Mouse (Mus musculus): Measurements from ENCODE around the gene Tmem159. TPM values are rescaled to one million over a fixed set of nuclear protein-coding genes. Genes with fewer than 3 reads are reported as not detected.

Gene Tmem159
- total and polyA plus RNA-seq, 3 experiments = not detected

DNA sequence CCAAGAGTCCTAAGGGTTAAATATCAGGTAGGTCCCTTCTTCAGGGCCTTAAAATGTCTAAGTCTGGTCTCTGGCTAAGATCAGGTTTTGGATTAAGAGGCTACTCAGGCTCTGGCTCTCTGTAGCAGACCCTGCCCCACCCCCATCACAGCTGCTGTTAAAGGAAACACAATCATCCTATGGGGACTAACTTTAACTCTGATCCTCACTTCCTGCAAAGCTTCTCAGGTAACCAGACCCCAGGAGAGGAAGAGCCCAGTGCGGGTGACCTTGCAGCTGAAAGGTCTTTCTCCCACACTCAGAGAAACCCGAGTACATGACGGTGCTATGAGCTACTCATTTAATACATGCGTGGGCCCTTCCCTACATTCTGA is 25.5 kb downstream of the Tmem159 start:
- H3K9me3 ChIP-seq (replicated peaks; ENCODE audit: low read length) = no peaks in the 10 kb centered on the region
- H3K27me3 ChIP-seq (replicated peaks) = no peaks in the 10 kb centered on the region
- dilution Hi-C loops (cut with MboI; ENCODE audit: extremely low pct_ligation_motif_present, extremely low pct_unique_long_range_greater_than_20kb, low sequenced_read_pairs) (no loop called here), in situ Hi-C loops (cut with MboI; ENCODE audit: low pct_ligation_motif_present, low pct_unique_long_range_greater_than_20kb, low sequenced_read_pairs) (loop anchor here (10.0 kb wide), 1 partner anchor 197 kb away; the partner anchor contains the start of gene Abca15)
- no peak for DNase-seq (ENCODE audit: extremely low read depth)
- H3K9ac ChIP-seq (ENCODE audit: insufficient read depth, low read depth) = no peak overlapping the region
- no peak overlapping the region for H3K27ac ChIP-seq (ENCODE audit: insufficient read depth, low read depth)
- H3K4me1 ChIP-seq (ENCODE audit: control insufficient read depth in 1 of 2, insufficient read depth in 2 of 2) = peaks cover 0 to 14% of the 10 kb centered on the region in 2 experiments; a peak in 2 of 4 replicates
- no peak overlapping the region for H3K4me2 ChIP-seq (ENCODE audit: insufficient read depth, low read depth, poor library complexity, severe bottlenecking)
- TF ChIP-seq USF2 (conservative IDR thresholded peaks at IDR 0.05; ENCODE audit: low read depth, low read length) (no peak), ELF1 (IDR thresholded peaks at IDR 0.05; ENCODE audit: low read depth, low read length) (no peak), SMC3 (IDR thresholded peaks at IDR 0.05; ENCODE audit: low read depth, low read length) (no peak), USF1 (IDR thresholded peaks at IDR 0.05; ENCODE audit: low read depth, low read length) (no peak), CHD1 (IDR thresholded peaks at IDR 0.05; ENCODE audit: low read depth, low read length) (no peak), ETS1 (conservative IDR thresholded peaks at IDR 0.05; ENCODE audit: low read depth, low read length) (no peak), HCFC1 (IDR thresholded peaks at IDR 0.05; ENCODE audit: low read depth, low read length) (no peak), UBTF (IDR thresholded peaks at IDR 0.05; ENCODE audit: low read depth, low read length) (no peak), KAT2A (IDR thresholded peaks at IDR 0.05; ENCODE audit: insufficient replicate concordance, low read length) (no peak), RAD21 (IDR thresholded peaks at IDR 0.05; ENCODE audit: low read depth, low read length) (no peak), MAZ (IDR thresholded peaks at IDR 0.05; ENCODE audit: low read depth, low read length) (no peak), ZNF384 (IDR thresholded peaks at IDR 0.05; ENCODE audit: low read depth, low read length) (no peak), PAX5 (IDR thresholded peaks at IDR 0.05; ENCODE audit: low read length) (no peak), POLR2AphosphoS2 (IDR thresholded peaks at IDR 0.05; ENCODE audit: low read depth, low read length) (no peak), MXI1 (IDR thresholded peaks at IDR 0.05; ENCODE audit: low read depth, low read length) (no peak), POLR2A (IDR thresholded peaks at IDR 0.05; ENCODE audit: low read depth, low read length) (no peak), MAX (IDR thresholded peaks at IDR 0.05; ENCODE audit: low read length) (no peak), BHLHE40 (IDR thresholded peaks at IDR 0.05; ENCODE audit: low read depth, low read length) (no peak)
- H3K4me3 ChIP-seq (replicated peaks in 1 of 3; ENCODE audit: low read depth in 2 of 3, low read length in 2 of 3, poor library complexity in 1 of 3) = no peak overlapping the region
- no peaks in the 10 kb centered on the region for H3K36me3 ChIP-seq (replicated peaks in 1 of 2; ENCODE audit: control insufficient read depth in 1 of 2, insufficient read depth in 1 of 2, low read length in 1 of 2)
- no peaks in the 10 kb centered on the region for H3K79me2 ChIP-seq (replicated peaks; ENCODE audit: control insufficient read depth, extremely low read depth, insufficient read depth, poor library complexity, severe bottlenecking)

DNA sequence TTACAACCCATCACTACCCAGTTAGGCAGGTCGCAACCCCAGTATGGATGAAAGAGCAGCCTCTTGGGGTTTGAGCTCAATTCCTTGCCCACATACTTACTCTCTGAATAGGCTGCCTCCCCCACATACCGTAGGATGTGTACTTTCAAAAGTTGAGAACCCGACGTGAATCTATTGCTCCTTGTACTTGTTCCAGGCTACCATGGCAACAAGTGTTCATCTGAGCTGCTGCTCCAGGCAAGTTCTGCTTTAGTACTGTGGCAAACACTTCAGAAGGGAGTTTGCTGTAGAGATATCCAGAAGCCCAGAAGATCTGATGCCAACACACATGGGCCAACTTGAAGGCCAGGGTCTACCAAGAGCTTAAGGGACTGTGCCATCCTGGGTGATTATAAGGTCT is 26.8 kb downstream of the Tmem159 start:
- Histone ChIP-seq H3K4me2 (ENCODE audit: insufficient read depth, low read depth, poor library complexity, severe bottlenecking) (no peak overlapping the region), H3K4me3 (replicated peaks in 1 of 3; ENCODE audit: low read depth in 2 of 3, low read length in 2 of 3, poor library complexity in 1 of 3) (no peak overlapping the region), H3K9me3 (replicated peaks; ENCODE audit: low read length) (no peaks in the 10 kb centered on the region), H3K27me3 (replicated peaks) (peaks cover 2% of the 10 kb centered on the region), H3K4me1 (ENCODE audit: control insufficient read depth in 1 of 2, insufficient read depth in 2 of 2) (peaks cover 0 to 14% of the 10 kb centered on the region in 2 experiments; a peak in 2 of 4 replicates), H3K36me3 (replicated peaks in 1 of 2; ENCODE audit: control insufficient read depth in 1 of 2, insufficient read depth in 1 of 2, low read length in 1 of 2) (no peaks in the 10 kb centered on the region), H3K79me2 (replicated peaks; ENCODE audit: control insufficient read depth, extremely low read depth, insufficient read depth, poor library complexity, severe bottlenecking) (no peaks in the 10 kb centered on the region), H3K9ac (ENCODE audit: insufficient read depth, low read depth) (no peak overlapping the region), H3K27ac (ENCODE audit: insufficient read depth, low read depth) (no peak overlapping the region)
- dilution Hi-C loops (cut with MboI; ENCODE audit: extremely low pct_ligation_motif_present, extremely low pct_unique_long_range_greater_than_20kb, low sequenced_read_pairs) (no loop called here), in situ Hi-C loops (cut with MboI; ENCODE audit: low pct_ligation_motif_present, low pct_unique_long_range_greater_than_20kb, low sequenced_read_pairs) (loop anchor here (10.0 kb wide), 1 partner anchor 196 kb away; the partner anchor contains the start of gene Abca15)
- TF ChIP-seq HCFC1 (IDR thresholded peaks at IDR 0.05; ENCODE audit: low read depth, low read length) (no peak), POLR2A (IDR thresholded peaks at IDR 0.05; ENCODE audit: low read depth, low read length) (no peak), ZKSCAN1 (IDR thresholded peaks at IDR 0.05; ENCODE audit: borderline replicate concordance, low read depth, low read length) (no peak), CTCF (conservative IDR thresholded peaks at IDR 0.05 in 1 of 2, IDR thresholded peaks at IDR 0.05 in 1 of 2; ENCODE audit: low read depth in 2 of 2, low read length in 2 of 2) (no peak), SIN3A (IDR thresholded peaks at IDR 0.05; ENCODE audit: low read length) (no peak), RAD21 (IDR thresholded peaks at IDR 0.05; ENCODE audit: low read depth, low read length) (no peak), POLR2AphosphoS2 (IDR thresholded peaks at IDR 0.05; ENCODE audit: low read depth, low read length) (no peak), MEF2A (IDR thresholded peaks at IDR 0.05; ENCODE audit: borderline replicate concordance, low read depth, low read length) (no peak), ZMIZ1 (IDR thresholded peaks at IDR 0.05; ENCODE audit: low read depth, low read length) (no peak), EP300 (IDR thresholded peaks at IDR 0.05; ENCODE audit: low read length) (no peak), BHLHE40 (IDR thresholded peaks at IDR 0.05; ENCODE audit: low read depth, low read length) (no peak), PAX5 (IDR thresholded peaks at IDR 0.05; ENCODE audit: low read length) (no peak), ELF1 (IDR thresholded peaks at IDR 0.05; ENCODE audit: low read depth, low read length) (no peak), ETS1 (conservative IDR thresholded peaks at IDR 0.05; ENCODE audit: low read depth, low read length) (no peak), GABPA (IDR thresholded peaks at IDR 0.05; ENCODE audit: insufficient replicate concordance, low read depth, low read length) (no peak), CHD1 (IDR thresholded peaks at IDR 0.05; ENCODE audit: low read depth, low read length) (no peak), TCF12 (IDR thresholded peaks at IDR 0.05; ENCODE audit: low read depth, low read length) (no peak), UBTF (IDR thresholded peaks at IDR 0.05; ENCODE audit: low read depth, low read length) (no peak), CHD2 (IDR thresholded peaks at IDR 0.05; ENCODE audit: low read length) (no peak)
- no peak for DNase-seq (ENCODE audit: extremely low read depth)
